Mouse (Mus musculus) frontal cortex, postnatal 14 days (tissue): ENCODE data around the gene Fbxl12.
A peak's percentile ranks its signal among the peaks of the same experiment; 100 is the strongest.
"Not testable (repeated sequence)": the region's sequence is repeated elsewhere in the genome, so short reads cannot be mapped to it uniquely, and the experiment has no call there.

Experiments used
- DNase-seq, 2 experiments: peaks; one replicate each; pipeline ENCODE4 v3.0.0; 2022; ENCODE audit warnings: low spot score in 2 of 2

Fbxl12 gene

DNA sequence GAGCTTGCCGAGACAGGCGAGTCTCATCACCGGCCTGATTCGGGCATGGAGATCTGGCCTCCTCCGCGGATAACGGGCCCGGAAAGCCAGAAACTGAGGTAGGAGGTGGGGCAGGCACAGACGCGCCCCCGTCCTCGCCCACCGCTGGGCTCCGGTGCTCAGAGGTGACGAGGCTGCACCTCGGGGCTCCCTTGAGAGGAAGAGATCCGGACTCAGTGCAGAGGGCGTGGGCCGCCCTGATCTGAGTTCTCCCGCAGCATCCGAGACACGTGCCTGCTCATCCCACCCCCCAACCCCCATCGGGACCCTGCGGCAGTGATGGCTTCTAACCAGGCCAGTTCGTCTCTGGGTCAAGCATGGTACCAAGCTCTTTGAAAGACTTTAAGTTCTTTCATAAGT, 7.7 kb upstream of the Fbxl12 start:
- DNase-seq: no peak

DNA sequence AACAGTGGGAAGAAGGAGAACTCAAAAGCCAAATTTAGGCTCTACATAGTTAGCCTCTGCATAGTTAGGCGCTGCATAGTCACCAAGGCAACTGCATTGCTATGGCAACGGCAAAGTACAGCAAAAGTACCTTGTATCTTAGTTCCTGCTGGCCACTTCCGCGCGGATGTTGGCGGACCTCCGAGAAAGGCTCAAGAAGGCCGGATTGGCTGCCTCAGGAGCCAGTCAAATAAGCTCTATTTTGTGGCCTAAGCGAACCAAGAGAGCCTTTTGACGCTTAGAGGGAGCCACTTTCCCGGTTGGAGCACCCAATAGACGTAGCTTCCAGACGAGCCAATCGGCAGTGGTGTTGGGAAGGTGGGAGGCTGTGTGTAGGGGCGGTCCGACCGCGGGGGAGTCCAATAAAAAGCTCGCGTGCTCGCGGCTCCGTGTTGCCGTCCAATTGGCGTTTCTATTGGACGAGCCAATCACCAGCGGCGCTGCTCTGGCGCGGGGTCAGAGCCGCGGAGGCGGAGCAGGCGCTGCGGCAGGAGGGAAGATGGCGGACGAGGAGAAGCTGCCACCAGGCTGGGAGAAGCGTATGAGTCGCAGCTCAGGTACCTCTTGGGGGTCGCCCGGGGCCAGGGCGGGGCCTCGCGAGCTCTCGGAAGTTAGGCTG, 7.2 kb upstream of the Fbxl12 start, which contains the start of gene Pin1:
Gene Pin1, plus strand, starts transcription at position 494 of the 658 bp plus-strand sequence.
- DNase-seq: peak; percentile 98 to 99

DNA sequence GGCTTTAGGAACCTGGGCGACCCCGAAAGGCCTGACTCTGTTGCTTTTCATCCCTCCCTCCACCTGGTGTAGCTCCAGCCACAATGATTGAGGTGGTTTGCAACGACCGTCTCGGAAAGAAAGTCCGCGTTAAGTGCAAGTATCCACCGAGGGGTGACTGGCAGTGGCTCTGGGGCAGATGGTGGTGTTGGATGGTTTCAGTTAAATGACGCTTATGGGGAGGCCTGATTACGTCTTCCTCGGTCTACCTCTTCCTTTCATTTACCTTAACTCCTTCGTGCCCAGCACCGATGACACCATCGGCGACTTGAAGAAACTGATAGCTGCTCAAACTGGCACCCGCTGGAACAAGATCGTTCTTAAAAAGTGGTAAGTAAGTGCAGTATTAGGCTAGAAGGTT, 554 bp upstream of the Fbxl12 start:
- DNase-seq: no peak

DNA sequence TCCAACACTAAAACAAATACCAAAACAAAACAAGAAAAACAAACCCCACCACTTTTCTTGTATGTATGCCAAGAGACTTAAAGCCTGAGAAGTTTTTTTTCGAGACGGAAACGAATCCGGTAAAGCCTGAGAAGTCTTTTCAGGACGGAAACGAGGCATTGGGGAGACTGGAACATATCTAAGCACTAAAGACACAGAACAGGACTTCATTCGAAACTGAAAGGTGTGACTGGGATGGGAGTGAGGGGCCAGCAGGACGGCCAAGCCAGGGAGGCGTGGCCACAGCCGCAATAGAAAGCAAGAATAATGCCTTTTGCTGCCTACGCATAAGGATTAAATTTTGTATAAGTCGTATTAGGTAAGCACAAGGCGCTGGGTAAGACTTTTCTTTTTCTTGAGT, 786 bp downstream of the Fbxl12 start:
- no peak for DNase-seq

DNA sequence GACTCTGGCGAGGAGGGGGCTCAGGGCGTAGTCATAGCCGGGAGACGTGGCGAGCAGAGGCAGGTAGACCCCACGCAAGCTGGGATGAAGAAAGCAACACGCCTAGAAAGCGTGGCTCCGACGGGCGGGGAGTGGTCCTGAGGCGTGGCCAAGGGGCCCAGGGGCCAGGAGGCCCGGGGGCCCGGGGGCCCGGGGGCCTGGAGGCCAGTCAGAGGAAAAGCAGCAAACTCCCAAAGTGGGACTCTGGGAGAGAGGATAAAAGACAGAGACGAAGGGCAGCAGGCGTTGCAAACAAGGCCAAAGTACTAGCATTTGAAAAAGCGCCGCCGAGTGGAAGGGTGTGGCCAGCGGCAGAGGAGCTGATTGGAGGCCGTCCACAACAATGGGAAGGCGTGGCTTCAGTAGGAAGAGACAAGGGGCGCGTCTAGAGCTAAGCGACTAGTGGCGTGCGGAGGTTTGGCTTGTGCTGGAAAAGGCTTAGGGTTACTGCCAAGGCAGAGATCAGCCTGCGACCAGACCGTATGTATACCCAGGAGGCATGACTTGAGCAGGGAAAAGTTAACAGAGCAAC, 1.6 kb downstream of the Fbxl12 start:
- DNase-seq: peak; percentile 63 to 65

DNA sequence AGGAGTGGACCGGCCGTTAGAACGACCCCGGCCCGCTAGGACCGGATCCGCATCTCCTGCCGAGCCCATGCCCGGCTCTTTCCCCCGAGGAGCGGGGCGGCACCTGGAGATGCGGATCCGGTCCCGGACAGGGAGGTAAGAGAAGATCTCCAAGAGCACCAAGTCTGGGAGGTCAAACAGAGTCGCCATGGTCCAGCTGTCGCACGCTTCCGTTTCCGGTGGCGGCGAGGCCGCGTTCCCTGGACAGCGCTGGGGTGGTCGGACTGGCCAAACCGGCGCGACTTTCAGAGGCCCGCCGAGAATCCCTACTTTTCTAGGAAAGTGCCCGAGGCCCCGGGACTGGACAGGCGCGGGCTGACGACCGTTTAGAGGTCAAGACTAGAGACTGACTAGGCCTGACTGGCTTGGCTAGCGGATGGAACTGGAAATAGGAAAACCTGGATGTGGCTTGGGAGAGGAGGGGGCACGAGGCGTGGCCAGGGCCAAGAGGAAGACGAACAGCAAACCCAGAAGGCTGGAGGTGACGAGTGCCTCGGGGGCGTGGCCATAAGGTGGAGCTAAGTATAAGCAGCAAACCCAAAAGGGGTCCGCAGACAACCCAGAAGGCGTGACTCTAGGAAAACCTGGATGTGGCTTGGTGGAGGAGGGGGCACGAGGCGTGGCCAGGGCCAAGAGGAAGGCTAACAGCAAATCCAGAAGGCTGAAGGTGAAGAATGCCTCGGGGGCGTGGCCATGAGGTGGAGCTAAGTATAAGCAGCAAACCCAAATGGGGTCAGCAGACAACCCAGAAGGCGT, 2.3 kb downstream of the Fbxl12 start, which contains the start of gene Ubl5:
Gene Ubl5, plus strand, starts transcription at position 778 of the 795 bp plus-strand sequence.
- peak; percentile 69 to 81 for DNase-seq

DNA sequence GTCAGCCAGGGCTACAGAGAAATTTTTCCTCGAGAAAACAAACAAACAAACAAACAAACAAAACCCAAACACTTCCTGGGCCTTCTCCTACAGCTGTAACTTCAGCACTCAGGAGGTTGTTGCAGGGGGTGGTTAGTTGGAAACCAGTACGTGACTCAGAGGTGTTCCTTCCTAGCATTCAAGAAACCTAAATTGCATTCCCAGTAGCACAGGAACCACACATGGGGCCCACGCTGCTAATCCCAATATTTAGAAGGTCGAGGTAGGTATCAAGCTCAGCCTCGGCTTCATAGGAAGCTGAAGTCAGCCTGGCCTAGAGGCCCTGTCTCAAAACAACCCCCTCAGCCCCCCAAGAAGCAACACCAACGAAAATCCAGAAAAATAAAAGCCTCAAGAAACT, 3.1 kb downstream of the Fbxl12 start:
- DNase-seq: no peak

DNA sequence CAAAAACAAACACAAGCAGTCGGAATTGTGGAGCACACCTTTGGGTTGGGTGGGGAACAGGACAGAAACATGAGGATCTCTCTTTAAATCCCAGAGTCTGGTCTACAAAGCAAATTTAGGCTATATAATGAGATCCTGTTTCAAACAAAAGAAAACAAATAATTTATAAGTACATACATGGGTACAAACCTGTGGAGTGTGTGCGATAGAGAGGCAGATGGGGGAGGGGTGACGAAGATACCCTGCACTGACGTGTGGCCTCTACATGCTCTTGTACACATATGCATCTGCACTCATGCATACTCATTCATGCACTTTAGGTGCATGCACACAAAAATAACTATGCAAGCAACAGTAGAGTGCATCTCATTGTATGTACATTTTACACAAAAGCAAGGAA, 5.1 kb downstream of the Fbxl12 start:
- no peak for DNase-seq

DNA sequence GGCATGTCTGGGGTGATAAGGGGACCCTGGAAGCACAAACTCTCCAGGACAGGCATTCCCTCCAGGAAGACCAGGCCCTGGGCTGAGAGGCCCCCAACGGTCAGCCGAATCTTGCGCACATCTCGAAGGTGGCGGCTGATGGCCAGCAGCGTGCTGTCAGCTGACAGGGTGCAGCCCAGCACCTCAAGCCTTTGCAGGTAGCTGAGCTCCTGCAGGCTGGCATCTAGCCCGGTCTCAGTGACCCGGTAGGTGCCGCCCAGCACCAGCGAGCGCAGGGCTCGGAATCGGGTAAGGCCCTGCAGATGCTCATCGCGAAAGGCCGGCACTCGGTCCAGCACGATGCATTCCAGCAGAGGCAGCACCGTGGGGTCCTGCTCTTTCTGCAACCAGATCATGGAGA, 6.0 kb downstream of the Fbxl12 start:
- DNase-seq: no peak

DNA sequence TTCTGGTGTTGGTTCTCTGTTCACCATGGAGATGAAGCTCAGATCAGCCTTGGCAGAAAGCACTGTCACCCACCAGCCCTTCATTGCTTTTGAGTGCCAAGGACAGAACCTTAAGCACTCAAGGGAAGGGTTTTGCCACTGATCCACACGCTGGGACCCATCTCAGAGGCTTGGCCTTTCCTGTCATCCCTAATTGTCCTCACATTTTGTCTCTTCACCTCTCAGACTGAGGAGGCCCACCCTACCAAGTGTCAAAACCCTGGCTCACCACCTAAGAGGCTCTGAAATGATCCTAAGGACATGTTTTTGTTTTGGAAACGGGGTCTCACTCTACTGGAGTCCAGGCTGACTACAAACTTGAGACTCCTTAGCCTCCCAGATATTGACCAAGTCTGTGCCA, 7.8 kb downstream of the Fbxl12 start:
- no peak for DNase-seq

DNA sequence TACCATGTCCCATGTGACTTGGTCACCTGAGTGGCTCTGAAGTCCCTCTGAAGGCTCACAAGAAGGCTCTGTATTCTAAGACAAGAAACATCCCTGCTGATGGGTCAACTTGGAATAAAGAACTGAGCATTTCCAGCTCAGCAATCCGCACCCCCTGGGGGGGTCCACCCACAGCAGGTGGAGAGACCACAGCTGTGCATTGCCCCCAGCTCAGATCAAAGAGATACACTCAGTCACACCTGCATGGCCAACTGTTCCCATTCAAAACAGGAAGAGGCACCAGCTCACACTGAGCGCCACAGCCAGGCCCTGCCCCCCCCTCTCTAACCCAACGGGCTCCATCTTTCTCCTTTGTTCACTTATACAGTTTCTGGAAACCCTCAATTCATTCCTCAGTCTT, 8.3 kb downstream of the Fbxl12 start:
- DNase-seq: no peak

DNA sequence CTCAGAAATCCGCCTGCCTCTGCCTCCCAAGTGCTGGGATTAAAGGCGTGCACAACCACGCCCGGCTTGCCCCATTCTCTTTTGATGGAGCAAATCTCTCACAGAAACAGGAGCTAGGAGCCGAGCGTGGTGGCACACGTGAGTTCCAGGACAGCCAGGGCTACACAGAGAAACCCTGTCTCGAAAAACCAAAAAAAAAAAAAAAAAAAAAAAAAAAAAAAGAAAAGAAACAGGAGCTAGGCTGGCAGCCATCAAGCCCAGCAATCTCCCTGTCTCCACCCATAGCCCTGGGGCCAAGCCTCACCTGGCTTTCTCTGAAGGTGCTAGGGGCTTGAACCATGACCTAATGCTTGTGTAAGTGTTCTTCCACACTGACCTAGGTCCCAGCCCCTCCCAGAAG, 8.9 kb downstream of the Fbxl12 start:
- not testable (repeated sequence) for DNase-seq

DNA sequence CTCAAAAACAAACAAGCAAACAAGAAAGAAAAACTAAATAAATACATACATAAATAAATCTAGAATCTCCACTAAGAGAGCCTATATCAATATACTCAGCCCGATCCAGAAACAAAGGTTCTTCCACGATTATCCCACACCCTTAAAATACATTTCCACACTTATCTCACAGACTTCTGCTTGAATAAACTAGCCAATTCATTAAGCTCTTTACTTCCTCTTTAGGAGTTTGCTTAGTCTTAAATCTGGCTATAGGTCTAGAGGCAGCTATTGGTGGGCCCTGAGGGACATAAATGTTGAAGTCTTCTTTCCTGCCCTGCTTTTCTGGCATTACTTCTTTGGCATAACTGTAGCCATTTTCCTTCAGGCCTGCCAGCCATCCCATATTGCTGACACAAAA, 13.2 kb downstream of the Fbxl12 start:
- no peak for DNase-seq

DNA sequence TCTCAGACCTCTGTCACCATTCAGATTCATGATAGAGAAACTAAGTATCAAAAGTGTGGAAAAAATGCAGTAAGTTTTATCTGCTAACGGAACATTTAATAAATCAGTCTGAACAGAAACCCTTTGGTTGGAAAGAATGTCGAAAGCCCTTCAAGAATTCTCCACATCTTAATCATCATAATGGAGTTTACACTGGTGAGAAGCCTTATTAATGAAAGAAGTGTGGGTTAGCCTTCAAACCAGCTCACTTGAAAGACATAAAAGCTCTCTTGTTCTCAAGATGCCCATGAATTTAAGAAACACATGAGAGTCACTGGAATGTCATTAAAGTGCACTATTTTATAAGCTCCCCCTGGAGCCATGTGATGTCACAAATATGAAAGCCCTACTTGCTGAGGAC, 27.9 kb downstream of the Fbxl12 start:
- DNase-seq: no peak

DNA sequence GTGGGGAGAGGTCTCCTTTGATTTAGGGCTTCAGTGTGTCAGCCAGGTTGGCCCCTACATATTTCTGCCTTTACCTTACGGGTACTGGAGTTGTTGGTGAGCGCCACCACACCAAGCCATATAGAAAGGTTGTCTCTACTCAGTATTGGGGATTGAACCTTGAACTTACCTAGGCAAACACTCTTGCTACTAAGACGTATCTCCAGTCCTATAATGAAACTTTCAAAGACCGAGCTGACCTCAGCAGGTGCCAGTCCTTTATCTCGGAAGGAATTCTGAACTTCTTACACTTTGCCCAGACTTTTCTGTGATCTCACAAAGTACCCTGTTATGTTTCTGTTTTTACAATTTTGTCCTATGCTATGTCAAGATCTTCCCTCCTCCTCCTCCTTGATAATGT, 32.6 kb downstream of the Fbxl12 start:
- no peak for DNase-seq

DNA sequence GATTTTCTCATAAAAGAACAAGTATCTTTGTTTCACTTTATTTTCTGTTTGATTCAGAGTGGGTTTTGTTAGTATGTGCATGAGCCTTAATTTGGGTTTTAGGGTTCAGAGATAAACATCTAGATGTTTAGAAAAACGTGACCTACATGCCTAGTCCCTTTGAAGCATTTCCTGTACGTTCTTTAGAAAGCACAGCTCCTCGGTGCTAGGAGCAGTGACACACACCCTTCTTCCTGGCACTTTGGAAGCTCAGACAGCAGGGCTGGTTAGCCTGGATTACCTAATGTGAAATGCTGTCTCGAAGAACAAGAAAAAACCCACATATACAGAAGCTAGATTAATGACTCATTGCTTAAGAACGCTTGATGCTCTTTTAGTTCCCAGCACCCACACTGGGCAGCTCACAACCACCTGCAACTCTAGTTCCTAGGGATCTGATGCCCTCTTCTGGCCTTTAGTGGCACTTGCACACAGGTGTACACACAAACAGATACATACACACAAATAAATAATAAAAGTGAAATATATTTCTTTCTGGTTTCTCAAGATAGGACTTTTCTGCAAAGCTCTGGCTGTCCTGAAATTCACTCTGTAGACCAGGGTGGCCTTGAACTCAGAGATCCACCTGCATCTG, 34.6 kb downstream of the Fbxl12 start:
- no peak for DNase-seq

DNA sequence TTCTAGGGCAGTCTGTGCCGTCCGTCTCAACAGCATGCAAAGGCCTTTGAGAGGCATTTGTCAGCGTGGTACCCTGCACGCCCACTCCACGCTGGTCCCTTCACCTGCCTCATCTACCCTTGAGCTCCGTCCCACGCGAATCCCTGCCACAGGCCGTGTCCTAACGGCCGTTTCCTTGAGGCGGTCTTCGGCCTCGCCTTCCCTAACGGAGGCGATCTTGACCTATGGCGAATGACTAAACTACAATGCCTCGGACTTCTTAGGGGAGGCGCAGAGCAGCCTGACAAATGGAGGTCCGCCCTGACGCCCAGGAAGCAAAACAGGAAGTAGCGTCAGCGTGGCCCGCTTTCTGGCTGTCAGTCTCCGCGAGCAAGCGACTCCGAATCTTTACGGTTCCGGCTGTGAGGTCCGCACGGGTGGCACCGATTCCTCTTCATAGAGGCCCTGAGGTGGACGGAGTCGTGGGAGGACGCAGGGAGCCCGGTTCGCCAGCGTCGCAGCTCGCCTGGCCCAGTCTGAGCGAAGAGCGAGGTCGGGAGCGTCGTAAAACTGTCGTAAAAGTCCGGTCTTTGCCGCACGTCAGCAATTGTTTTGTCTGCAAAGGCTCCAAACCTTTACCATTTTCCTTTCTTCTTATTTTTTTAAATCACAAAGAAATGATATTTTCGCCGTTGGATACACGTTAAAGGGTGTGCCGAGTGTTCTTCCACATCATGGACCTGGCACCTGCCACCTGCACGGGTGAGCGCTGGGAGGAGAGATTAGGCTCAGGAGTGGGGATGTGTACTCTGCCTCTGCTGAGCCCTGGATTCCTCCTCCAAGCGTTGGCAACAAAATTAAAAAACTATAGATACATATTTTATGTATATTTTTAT, 37.2 kb downstream of the Fbxl12 start:
- peak; percentile 77 to 81 for DNase-seq

DNA sequence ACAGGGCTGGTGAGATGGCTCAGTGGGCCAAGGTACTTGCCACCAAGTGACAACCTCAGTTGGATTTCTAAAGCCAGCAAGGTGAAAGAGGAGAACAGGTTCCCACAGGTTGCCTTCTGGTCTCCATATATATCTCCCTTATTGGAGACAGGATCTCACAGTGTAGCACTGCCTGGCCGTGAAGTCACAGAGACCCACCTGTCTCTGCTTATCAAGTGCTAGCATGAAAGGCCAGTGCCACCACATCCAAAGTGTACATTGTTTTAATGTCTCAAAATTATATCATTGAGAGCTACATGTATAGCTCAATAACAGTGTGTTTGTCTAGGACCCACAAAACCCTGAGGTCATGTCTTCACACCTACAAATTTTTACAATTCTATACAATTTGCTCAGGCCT, 38.3 kb downstream of the Fbxl12 start:
- no peak for DNase-seq

DNA sequence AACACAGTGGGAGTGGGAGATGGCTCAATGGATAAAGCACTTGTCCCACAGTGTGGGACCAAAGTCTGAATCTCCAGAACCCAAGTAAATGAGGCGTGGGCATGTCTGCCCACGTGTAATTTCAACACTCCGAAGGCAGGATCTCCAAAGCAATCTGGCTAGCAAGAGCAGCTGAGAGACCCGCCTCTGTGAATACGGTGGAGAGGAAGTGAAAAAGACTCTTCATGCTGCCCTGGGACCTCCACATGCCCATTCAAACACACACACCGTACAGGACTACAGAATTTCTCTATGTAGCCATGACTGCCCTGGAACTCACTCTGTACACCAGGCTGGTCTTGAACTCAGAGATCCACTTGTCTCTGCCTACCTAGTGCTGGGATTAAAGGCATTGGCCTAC, 43.3 kb downstream of the Fbxl12 start:
- no peak for DNase-seq

DNA sequence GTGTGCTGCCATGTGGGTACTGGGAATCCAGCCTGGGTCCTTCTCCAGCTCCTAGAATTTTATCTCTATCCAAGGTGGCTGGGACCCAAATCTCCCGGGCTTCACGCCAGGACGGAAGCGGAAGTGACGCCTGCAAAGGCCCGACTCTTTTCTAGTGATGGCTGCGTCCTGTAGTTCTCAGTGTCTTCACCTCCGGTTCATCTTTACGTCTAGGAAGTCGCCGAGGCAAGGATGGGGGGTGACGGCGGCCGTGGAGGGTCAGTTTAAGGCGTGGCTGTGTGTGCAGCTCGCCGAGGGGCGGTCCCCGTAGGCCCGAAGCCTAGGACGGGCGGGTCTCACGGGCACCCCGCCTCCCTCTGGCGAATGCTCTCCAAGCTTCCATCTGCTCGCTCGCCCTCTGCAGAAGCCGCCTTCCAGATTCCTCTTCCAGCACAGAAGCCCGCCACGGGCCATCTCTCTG, 63.4 kb downstream of the Fbxl12 start, which contains the start of gene Zfp846:
Gene Zfp846, plus strand, starts transcription at position 117 of the 460 bp plus-strand sequence.
- DNase-seq: peak; percentile 98 to 99

DNA sequence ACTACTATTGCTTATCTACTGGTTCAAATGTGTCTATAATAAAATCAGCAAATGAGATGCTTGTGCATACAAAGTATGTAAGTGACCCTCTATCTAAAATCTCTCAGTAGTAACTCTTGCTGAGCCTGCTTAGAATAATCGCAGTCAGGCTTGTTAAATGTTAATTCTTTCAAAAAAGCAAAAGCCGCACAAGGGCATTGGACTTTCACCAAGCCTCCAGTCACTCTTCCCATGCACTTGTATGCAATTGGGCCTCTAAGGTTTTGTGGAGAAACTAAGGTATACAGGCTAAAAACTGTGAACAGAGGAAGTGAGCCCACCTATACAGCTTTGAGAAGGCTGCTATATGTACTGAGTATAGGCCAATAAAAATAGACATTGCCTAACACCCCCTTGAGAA, 68.0 kb downstream of the Fbxl12 start:
- DNase-seq: no peak
